ENCODE assay signal across 8 mouse cellular contexts in genomic region chr8:123361082-123361739, GRCm38 (mm10). TPM values are rescaled to one million over a fixed set of nuclear protein-coding genes. Genes with fewer than 3 reads are reported as not detected.
A peak's percentile ranks its signal among the peaks of the same experiment; 100 is the strongest.
DNase-seq lines count a peak whose midpoint lies in the region; ATAC-seq lines count a peak whose summit lies in the region.

No protein-coding gene starts in this region.

- H3K27ac ChIP-seq in forebrain, embryonic 14.5 days (ENCODE audit: low read depth, low read length): peak overlapping the region; percentile 17; the same call in 1 of the 2 replicates
- H3K27ac ChIP-seq in hindbrain, embryonic 14.5 days: peak overlapping the region; percentile 49; the same call in 1 of the 2 replicates

- no peaks in the 10 kb centered on the region for H3K27me3 ChIP-seq in forebrain, embryonic 14.5 days (replicated peaks; ENCODE audit: control insufficient read depth, insufficient read depth, low read length)
- H3K27me3 ChIP-seq in hindbrain, embryonic 14.5 days (ENCODE audit: control insufficient read depth, insufficient read depth, low read length): no peaks in the 10 kb centered on the region

- H3K4me3 ChIP-seq in forebrain, embryonic 14.5 days (ENCODE audit: low read depth, low read length): no peak overlapping the region
- no peak overlapping the region for H3K4me3 ChIP-seq in hindbrain, embryonic 14.5 days (replicated peaks; ENCODE audit: low read length)

- H3K36me3 ChIP-seq in forebrain, embryonic 14.5 days (ENCODE audit: control insufficient read depth, insufficient read depth, low read length): peaks cover 54% of the 10 kb centered on the region
- H3K36me3 ChIP-seq in hindbrain, embryonic 14.5 days (replicated peaks; ENCODE audit: control insufficient read depth, insufficient read depth): peaks cover 93% of the 10 kb centered on the region

- no peak overlapping the region for H3K4me2 ChIP-seq in forebrain, embryonic 14.5 days (ENCODE audit: low read length)
- no peak overlapping the region for H3K4me2 ChIP-seq in hindbrain, embryonic 14.5 days (replicated peaks)

- WGBS in forebrain, embryonic 14.5 days: 33% methylated on average over 12 of the region's 12 CpGs
- WGBS in hindbrain, embryonic 14.5 days: 38% methylated on average over 12 of the region's 12 CpGs

- H3K9me3 ChIP-seq in forebrain, embryonic 14.5 days (replicated peaks; ENCODE audit: control insufficient read depth, low read length): no peaks in the 10 kb centered on the region
- H3K9me3 ChIP-seq in hindbrain, embryonic 14.5 days (ENCODE audit: control insufficient read depth, low read length): no peaks in the 10 kb centered on the region

- peak overlapping the region; percentile 29; the same call in 1 of the 2 replicates for H3K9ac ChIP-seq in forebrain, embryonic 14.5 days (ENCODE audit: low read length)
- H3K9ac ChIP-seq in hindbrain, embryonic 14.5 days: no peak overlapping the region

- peak; percentile 85 for ATAC-seq in forebrain, embryonic 14.5 days
- peak; percentile 48; the same call in 1 of the 2 replicates for ATAC-seq in hindbrain, embryonic 14.5 days (ENCODE audit: low FRiP score)

- no peaks in the 10 kb centered on the region for H3K4me1 ChIP-seq in forebrain, embryonic 14.5 days (ENCODE audit: control insufficient read depth, insufficient read depth, low read length)
- no peaks in the 10 kb centered on the region for H3K4me1 ChIP-seq in hindbrain, embryonic 14.5 days (replicated peaks; ENCODE audit: control insufficient read depth, insufficient read depth, low read length)

- peak; percentile 90 for DNase-seq in MN1 (ENCODE audit: low spot score)
- DNase-seq in cerebellum, adult 11 months: peak; percentile 76
- peak; percentile 87 for DNase-seq in forebrain, embryonic 14.5 days (ENCODE audit: low spot score)
- DNase-seq in hindbrain, embryonic 14.5 days (ENCODE audit: low spot score): peak; percentile 90
- DNase-seq in layer of hippocampus, postnatal 14 days (ENCODE audit: low spot score in 2 of 2): peak; percentile 84 to 88
- DNase-seq in lung, postnatal 36 days: peak; percentile 87
- DNase-seq in right cerebral cortex, adult 18-20 months: peak; percentile 72
- peak; percentile 74 for DNase-seq in urinary bladder, postnatal 14 days (ENCODE audit: low spot score)

RNA-seq across cellular contexts. Expression of gene Tcf25, which starts 12.3 kb away (rescaled TPM):
- 181 and 203 TPM in 2 replicates for polyA plus RNA-seq in forebrain, embryonic 14.5 days (2014; fragmentation: Nextera tagmentation; extraction: Ambion mirVana)
- polyA plus RNA-seq in hindbrain, embryonic 14.5 days (2014; fragmentation: Nextera tagmentation; extraction: Ambion mirVana): 371 and 380 TPM in 2 replicates
- total RNA-seq in layer of hippocampus, postnatal 14 days (2021): 100 to 1,000 TPM; 490 to 516 TPM

RNA-seq across cellular contexts. Expression of gene Spire2, which starts 28.7 kb away (rescaled TPM):
- 13.7 and 20.2 TPM in 2 replicates for polyA plus RNA-seq in forebrain, embryonic 14.5 days (2014; fragmentation: Nextera tagmentation; extraction: Ambion mirVana)
- 32.4 and 33.1 TPM in 2 replicates for polyA plus RNA-seq in hindbrain, embryonic 14.5 days (2014; fragmentation: Nextera tagmentation; extraction: Ambion mirVana)
- total RNA-seq in layer of hippocampus, postnatal 14 days (2021): 10 to 100 TPM; 15.4 to 15.6 TPM

RNA-seq across cellular contexts. Expression of gene Fanca, which starts 42.8 kb away (rescaled TPM):
- polyA plus RNA-seq in forebrain, embryonic 14.5 days (2014; fragmentation: Nextera tagmentation; extraction: Ambion mirVana): 13.7 and 14.0 TPM in 2 replicates
- polyA plus RNA-seq in hindbrain, embryonic 14.5 days (2014; fragmentation: Nextera tagmentation; extraction: Ambion mirVana): 7.4 and 8.3 TPM in 2 replicates
- 1 to 10 TPM; 2.6 to 5.3 TPM for total RNA-seq in layer of hippocampus, postnatal 14 days (2021)

RNA-seq across cellular contexts. Expression of gene Mc1r, which starts 45.7 kb away (rescaled TPM):
- 0.11 TPM in 1 of 2 replicates, not detected in the other for polyA plus RNA-seq in forebrain, embryonic 14.5 days (2014; fragmentation: Nextera tagmentation; extraction: Ambion mirVana)
- 0.10 and 0.21 TPM in 2 replicates for polyA plus RNA-seq in hindbrain, embryonic 14.5 days (2014; fragmentation: Nextera tagmentation; extraction: Ambion mirVana)
- total RNA-seq in layer of hippocampus, postnatal 14 days (2021): under 1 TPM in 1 of 2 experiments, not detected in 1; 0.10 TPM

RNA-seq across cellular contexts. Expression of gene Tubb3, which starts 50.0 kb away (rescaled TPM):
- 1,786 and 1,955 TPM in 2 replicates for polyA plus RNA-seq in forebrain, embryonic 14.5 days (2014; fragmentation: Nextera tagmentation; extraction: Ambion mirVana)
- 1,715 and 1,766 TPM in 2 replicates for polyA plus RNA-seq in hindbrain, embryonic 14.5 days (2014; fragmentation: Nextera tagmentation; extraction: Ambion mirVana)
- total RNA-seq in layer of hippocampus, postnatal 14 days (2021): 100 to 1,000 TPM; 559 to 591 TPM
